Mouse (Mus musculus) myocyte (in vitro differentiated cells): ENCODE measurements around the gene Ldhd.

Source experiments
- CEBPB ChIP-seq: IDR thresholded peaks from 2 replicates; pipeline ENCODE4 v1.6.1; 2011; ENCODE audit warnings: mild to moderate bottlenecking, moderate library complexity; ENCODE audit not compliant: poor library complexity, insufficient read depth, severe bottlenecking
- E2F4 ChIP-seq: IDR thresholded peaks from one replicate; pipeline ENCODE4 v1.6.1; 2011; ENCODE audit warnings: mild to moderate bottlenecking, control low read depth, moderate library complexity; ENCODE audit not compliant: insufficient read depth
- MYOD1 ChIP-seq, 3 experiments: IDR thresholded peaks; one replicate each; pipeline ENCODE4 v1.6.1; 2011; ENCODE audit warnings: control low read depth in 2 of 3, low read depth in 2 of 3, mild to moderate bottlenecking in 2 of 3, moderate library complexity in 1 of 3; ENCODE audit not compliant: insufficient read length in 2 of 3, control insufficient read depth in 1 of 3
- POLR2A ChIP-seq: IDR thresholded peaks from one replicate; pipeline ENCODE4 v1.6.1; 2011; ENCODE audit warnings: low read depth, mild to moderate bottlenecking, control low read depth, moderate library complexity; ENCODE audit not compliant: insufficient read length
- REST ChIP-seq: IDR thresholded peaks from one replicate; pipeline ENCODE4 v1.6.1; 2011; ENCODE audit warnings: mild to moderate bottlenecking, control low read depth, moderate library complexity; ENCODE audit not compliant: insufficient read depth, insufficient read length
- SRF ChIP-seq: IDR thresholded peaks from one replicate; pipeline ENCODE4 v1.6.1; 2011; ENCODE audit warnings: low read depth; ENCODE audit not compliant: control insufficient read depth, insufficient read length
- TCF12 ChIP-seq: IDR thresholded peaks from one replicate; pipeline ENCODE4 v1.6.1; 2011; ENCODE audit warnings: mild to moderate bottlenecking, control low read depth; ENCODE audit not compliant: poor library complexity, insufficient read depth, severe bottlenecking
- USF1 ChIP-seq: IDR thresholded peaks from one replicate; pipeline ENCODE4 v1.6.1; 2011; ENCODE audit warnings: low read depth, mild to moderate bottlenecking, control low read depth, moderate library complexity

GRCm38 (mm10) chr8:111643264-111644141 is 13.3 kb upstream of the Ldhd start, which contains the start of gene Zfp1:
- TF ChIP-seq POLR2A (peak; percentile 76), SRF (no peak), MYOD1 (IDR thresholded peaks at IDR 0.05; ENCODE audit: control insufficient read depth in 1 of 3, insufficient read length in 2 of 3, low read depth in 2 of 3) (no peak), E2F4 (no peak), USF1 (no peak), TCF12 (no peak), CEBPB (0 out of 2 replicates have a peak, but pooled peaks have one; percentile 12), REST (no peak)
